Mouse (Mus musculus): Measurements from ENCODE around the gene Myh8.
A peak's percentile ranks its signal among the peaks of the same experiment; 100 is the strongest.

Gene Myh8

GRCm38 (mm10) chr11:67276601-67277174 is at the start of gene Myh8:
TSS of gene Myh8 (plus strand) at chr11:67277124.
- DNase-seq: peak; percentile 83 to 87

DNA sequence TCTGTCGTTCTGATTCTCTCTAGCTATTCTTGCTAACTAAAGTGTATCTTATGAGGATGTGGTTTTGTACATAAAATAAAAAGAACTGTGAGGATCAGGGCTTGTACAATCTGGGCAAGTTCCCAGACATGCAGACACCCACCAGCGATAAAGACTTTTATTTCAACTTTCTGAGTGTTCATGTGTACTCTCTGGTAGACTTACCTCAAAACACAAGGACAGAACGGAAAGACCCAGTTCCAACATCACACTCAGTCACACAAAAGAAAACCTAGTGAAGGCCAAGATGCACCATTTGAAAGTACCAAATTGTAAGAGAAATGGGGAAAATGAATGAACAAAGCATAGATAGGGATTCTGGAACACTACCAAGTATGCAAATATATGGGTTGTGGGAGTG is 48.2 kb upstream of the Myh8 start:
- DNase-seq: no peak

GRCm38 (mm10) chr11:67229166-67229565 is 47.8 kb upstream of the Myh8 start:
- no peak for DNase-seq

DNA sequence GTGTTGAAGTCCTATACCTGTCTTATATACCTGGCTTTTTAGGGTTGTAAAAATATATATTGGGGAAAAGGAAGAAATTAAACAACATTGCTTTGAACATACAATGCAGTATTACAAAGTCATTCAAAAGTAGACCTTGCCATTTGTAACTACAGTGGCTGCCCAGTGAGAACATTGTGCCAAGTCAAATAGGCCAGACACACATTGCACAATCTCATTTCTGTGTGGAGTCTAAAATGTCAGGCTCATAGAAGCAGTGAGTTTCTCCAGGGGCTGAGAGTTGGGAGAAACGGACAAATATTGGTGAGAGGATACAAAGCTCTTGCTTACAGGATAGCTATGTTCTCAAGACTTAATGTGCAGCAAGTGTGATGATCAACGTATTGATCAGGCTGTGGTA is 47.0 kb upstream of the Myh8 start:
- no peak for DNase-seq

DNA sequence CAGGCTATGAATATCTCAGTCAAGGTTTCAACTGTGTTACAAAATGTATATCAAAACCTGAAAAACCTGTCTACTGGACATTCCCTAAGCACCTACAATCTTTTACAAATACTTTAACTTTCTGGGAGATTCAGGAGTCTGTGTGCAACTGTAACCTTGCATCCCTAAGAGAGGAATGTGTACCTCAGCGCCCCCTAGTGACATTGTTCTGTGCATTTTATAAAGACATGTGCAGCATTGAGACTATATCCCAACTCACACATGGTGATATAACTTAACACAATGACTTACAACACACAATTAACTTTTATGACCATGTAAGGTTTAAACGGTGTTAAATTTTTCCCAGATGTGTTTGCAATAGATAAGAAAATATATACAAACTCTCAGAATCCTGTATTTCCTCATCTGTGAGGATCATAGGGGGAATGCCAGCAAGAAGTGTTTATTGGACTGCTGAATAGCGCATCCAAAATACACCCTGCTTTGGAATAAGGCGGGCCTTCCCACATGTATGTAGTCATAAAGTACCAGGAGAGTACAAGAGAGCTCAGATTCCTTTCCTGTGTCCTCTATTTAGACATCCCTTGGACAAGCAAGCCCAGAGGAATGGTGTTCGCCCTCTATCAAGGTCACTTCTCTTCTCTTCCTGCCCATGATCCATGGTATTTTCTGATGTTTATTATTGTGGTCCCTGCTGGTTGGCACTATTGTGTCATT is 41.1 kb upstream of the Myh8 start:
- peak; percentile 68 to 78 for DNase-seq

- no peak for DNase-seq
These were observed 40.1 kb upstream of the Myh8 start for GRCm38 (mm10) chr11:67236799-67237198.

- no peak for DNase-seq
These were observed 39.3 kb upstream of the Myh8 start, which contains the start of gene Myh4 for GRCm38 (mm10) chr11:67237481-67238079. TSS of gene Myh4 (plus strand) at chr11:67238029.

DNA sequence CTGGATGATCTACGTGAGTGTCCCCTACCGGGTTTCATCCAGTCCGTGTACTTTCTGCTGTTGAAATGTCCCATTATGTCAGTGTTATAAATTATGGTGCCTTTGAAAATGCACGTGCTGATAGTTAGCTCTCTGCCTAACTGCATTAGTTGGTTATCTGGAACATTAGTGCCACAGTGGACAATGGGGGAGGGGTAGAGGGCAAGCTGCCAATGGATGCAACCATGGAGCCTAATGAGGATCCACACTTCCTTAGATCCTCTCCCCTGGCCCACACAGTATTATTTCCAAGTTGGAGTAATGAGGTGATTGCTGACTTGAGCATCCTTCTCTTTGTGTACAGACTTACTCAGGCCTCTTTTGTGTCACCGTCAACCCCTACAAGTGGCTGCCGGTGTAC is 35.9 kb upstream of the Myh8 start:
- DNase-seq: peak in 1 of 2 experiments; percentile 12

GRCm38 (mm10) chr11:67253691-67254090 is 23.2 kb upstream of the Myh8 start:
- peak; percentile 11 to 39 for DNase-seq

DNA sequence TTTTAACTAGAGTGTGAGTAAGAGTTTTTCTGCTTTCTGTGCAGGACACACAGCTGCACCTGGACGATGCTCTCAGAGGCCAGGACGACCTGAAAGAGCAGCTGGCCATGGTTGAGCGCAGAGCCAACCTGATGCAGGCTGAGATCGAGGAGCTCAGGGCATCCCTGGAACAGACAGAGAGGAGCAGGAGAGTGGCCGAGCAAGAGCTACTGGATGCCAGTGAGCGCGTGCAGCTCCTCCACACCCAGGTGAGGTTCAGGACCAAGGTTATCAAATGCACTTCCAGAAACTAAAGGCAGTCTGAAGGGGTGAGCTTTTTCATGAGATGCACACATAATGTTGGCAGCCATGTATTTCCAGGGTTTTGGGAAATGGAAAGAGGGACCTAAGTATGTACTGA is 19.9 kb upstream of the Myh8 start:
- no peak for DNase-seq

GRCm38 (mm10) chr11:67260956-67261355 is 16.0 kb upstream of the Myh8 start:
- DNase-seq: no peak

DNA sequence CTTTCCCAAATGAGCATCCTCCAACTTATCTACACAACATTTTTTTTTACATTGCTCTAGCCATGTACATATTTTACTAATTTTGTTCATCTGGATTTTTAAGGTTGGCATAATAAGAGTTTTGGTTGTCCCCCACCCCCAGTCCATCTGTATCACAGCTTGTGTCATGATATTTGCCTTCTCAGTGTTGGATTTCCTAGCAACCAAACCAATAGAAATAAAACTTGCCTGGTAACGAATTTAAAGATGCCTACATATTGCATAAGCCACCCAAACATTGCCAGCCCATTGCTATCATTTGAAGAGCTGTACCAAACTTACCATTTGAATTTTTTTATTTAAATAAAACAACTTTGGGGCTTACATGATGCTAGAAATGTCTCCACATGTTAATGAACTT is 16.5 kb downstream of the Myh8 start:
- DNase-seq: no peak

DNA sequence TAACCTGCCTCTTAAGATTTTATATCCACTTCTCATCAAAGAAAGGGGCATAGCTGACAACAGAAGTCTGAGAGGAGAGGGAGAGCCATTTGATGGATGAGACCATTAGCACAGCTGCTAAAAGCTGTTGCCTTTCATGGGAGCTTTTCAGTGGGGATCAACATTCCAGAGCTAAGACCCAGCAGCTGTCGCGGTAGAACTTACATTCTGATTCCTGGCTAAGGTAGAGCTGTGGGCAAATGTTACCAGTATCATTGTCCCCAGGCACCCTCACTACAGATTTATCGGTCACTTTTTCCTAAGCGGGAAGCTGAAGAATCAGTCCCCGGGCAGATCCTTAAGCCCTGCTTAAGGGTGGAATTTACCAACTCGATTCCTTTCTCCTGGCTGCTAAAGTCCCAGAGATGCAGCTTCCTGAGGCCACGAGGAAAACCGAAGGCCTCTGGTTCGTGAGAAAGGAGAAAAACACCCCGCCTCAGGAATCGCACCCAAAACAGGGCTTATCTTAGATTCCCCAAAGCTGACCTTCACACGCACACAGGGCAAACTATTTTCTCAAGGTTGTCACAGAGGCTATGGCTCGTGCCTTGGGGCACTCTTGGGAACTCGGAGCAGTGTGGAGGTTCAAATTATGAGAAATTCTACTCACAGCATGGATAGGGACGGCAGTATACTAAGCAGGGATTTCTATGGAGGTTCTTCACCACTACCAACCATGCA is 37.0 kb downstream of the Myh8 start:
- no peak for DNase-seq

GRCm38 (mm10) chr11:67321358-67321757 is 44.4 kb downstream of the Myh8 start, which contains the start of gene Myh13:
TSS of gene Myh13 (plus strand) at chr11:67321658.
- no peak for DNase-seq

GRCm38 (mm10) chr11:67326536-67326935 is 49.6 kb downstream of the Myh8 start:
- no peak for DNase-seq

DNA sequence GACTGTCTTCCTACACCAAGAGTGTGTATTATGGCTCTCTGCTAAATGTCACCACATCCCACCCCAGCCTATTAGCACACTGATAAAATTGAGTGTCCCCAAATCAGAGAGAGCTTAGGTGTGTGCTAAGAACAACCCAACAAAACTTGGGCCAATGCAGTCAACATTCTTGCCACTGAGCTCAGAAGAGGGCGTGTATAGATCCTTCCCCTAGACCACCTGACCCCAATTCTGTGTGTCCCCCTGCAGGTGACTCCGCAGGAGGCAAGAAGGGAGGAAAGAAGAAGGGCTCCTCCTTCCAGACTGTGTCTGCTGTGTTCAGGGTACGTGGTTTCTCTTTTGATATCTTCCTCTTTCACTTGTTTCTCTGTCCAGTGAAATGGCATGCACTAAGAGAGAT is 67.6 kb downstream of the Myh8 start:
- no peak for DNase-seq

DNA sequence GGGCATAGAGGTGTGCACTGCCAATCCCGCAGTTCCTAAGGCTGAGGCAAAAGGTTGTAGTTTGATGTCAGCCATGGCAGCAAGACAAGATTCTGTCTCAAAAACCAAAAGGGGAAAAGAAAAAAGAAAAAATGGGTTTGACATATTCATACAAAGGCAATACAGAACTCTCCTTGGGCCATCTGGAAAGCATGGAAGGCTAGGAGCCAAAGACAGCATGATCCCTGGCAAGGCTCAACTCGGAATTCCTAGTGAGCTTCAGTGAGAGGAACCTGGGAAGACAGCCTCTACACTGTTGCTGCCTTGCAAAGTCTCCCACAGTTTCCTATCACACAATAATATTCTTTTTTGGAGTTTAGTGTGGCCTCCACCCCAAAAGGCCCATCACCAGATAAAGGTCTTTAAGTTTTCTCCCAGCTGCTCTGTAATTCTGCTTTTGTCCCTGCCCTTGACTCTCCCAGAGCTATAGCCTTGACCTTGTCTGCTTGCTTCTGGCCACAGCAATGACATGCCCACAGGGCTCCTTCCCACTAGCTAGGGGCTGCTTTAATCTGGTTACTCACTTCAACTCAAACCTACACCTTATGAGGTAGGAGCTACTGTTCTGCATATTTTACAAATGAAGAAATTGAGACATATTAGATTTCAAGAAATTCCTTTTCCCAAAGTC is 68.4 kb downstream of the Myh8 start:
- DNase-seq: peak; percentile 68 to 80

DNA sequence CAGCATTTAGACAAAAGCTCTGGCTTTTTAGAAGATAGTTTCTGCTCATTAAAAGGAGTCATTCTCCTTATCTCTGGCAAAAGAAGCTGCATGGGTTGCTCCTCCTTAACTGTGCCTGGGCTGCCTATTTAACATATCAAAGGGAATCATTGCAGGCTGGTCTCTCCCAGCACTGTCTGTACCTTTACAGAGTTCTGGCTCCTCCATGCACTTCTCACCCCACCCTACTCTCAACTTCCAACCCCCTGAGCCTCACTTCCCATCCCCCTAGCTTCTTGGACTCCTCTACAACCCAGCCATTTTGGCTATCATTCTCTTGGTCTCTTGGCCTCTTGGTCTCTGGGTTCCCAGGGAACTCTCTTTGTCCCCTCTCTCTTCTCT is 68.9 kb downstream of the Myh8 start:
- DNase-seq: no peak

DNA sequence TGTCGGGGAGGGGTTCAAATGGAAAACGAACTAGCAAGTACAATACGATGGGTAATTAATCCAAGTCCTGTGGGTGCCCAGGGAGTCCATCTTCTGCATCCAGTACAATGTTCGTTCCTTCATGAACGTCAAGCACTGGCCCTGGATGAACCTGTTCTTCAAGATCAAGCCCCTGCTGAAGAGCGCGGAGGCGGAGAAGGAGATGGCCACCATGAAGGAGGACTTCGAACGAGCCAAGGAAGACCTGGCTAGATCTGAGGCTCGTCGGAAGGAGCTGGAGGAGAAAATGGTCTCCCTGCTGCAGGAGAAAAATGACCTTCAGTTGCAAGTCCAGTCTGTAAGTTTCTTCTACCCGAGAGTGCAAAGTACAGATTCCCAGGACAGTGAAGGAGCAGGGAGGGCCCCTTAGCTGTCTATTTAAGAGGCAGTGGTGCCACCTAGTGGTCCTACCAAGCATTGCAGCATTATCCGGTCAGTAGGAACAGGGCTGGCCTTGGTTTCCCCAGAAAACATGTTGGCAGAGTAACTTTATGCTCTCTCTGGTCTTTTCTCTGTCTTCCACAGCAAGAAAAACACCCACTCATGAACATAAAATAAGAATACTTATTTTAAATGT is 73.3 kb downstream of the Myh8 start:
- DNase-seq: peak; percentile 91 to 94

DNA sequence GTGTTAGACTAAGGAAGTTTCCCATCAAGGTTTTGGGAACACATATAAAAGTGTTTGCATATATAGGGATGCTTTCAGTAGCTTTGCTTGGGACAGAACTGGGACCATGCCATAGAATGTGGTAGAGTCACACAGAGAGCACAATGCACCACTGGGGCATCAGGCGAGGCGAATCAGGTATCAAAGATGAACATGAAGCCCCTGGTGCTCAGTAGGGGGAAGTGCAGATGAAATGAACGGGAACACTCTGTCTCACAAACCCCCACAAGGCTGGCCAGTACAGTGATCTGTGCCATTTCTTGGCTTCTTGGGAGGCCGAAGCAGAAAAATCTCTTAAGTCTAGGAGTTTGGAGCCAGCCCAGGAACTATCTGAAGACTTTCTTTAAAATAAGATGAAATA is 76.1 kb downstream of the Myh8 start:
- no peak for DNase-seq

- DNase-seq: peak; percentile 65 to 70
These were observed 81.1 kb downstream of the Myh8 start for GRCm38 (mm10) chr11:67358031-67358430.
